Mouse (Mus musculus) embryonic stem cell, embryonic (primary cell): ENCODE measurements around the gene Angel1.

Experiments used
- CTCF ChIA-PET, 4 experiments: fragments of 300-600 bp in 2 of 4; fragments of 350-600 bp in 2 of 4; sonication (Branson Sonifier 250); formaldehyde crosslinking; loops; one replicate each; lab custom pipeline; 2022; ENCODE audit warnings: inconsistent platforms in 2 of 4; lab: Charles Lee
- POLR2A ChIA-PET, 4 experiments: fragments of 300-600 bp in 2 of 4; fragments of 350-600 bp in 2 of 4; sonication (Branson Sonifier 250); formaldehyde crosslinking; loops; one replicate each; lab custom pipeline; 2022; ENCODE audit warnings: antibody characterized with exemption in 4 of 4, inconsistent platforms in 1 of 4; lab: Charles Lee

Gene Angel1

GRCm38 (mm10) chr12:86690700-86691485, 35.4 kb downstream of the Angel1 start:
- ChIA-PET CTCF (interaction anchor here in 2 of 4 experiments (0.6 to 2.3 kb wide), 2 partner anchors 25 to 35 kb away, joined by 7 to 8 read pairs; no protein-coding TSS in a partner anchor), POLR2A (interaction anchor here in 3 of 4 experiments (0.6 to 4.5 kb wide), 15 partner anchors 10 to 667 kb away, joined by 3 to 27 read pairs (median 4); partner anchors contain the start of gene Vash1 (in 1 of the 3))

GRCm38 (mm10) chr12:86688917-86689316, 37.3 kb downstream of the Angel1 start:
- POLR2A ChIA-PET: interaction anchor here in 3 of 4 experiments (0.6 to 4.5 kb wide), 25 partner anchors 10 to 364 kb away, joined by 3 to 38 read pairs (median 5); partner anchors contain the start of genes Vash1 (in 3 of the 3) and Cipc (in 1 of the 3)
- CTCF ChIA-PET: interaction anchor here in 3 of 4 experiments (0.5 to 1.9 kb wide), 7 partner anchors 26 to 364 kb away, joined by 3 to 5 read pairs (median 3); no protein-coding TSS in a partner anchor

DNA sequence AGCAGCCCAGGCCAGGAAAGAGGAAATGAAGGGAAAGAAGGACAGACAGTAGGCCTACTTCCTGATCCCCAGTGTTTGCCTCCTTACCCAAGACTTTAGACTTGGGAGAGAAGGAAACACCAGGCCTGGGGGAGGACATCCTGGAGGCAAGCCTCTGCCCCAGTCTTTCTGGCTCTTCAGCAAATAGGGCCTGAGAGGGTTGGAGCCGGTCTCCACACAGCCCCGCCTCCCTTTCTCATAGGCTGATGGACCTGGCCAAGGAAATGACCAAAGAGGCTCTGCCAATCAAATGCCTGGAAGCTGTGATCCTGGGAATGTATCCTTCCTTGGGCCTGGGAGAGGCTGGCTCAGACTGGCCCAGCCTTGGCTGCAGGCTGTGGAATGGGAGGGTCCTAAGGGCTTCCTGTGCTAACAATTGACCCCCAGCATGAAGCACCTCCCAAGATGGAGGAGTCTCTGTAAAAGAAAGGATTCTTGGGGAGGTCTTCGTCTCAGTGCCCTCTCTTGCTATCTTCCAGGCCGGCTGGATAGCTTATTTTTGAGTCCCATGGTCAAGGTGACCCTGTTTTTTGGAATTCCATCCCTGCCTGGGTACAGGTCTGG, 38.2 kb downstream of the Angel1 start:
- ChIA-PET POLR2A (interaction anchor here (0.5 to 4.5 kb wide), 36 partner anchors 8 to 910 kb away, joined by 3 to 38 read pairs (median 5); partner anchors contain the start of genes Cipc (in 3 of the 4), Vash1 (in 3 of the 4) and Angel1 (in 1 of the 4)), CTCF (interaction anchor here in 3 of 4 experiments (0.9 to 1.9 kb wide), 9 partner anchors 9 to 365 kb away, joined by 3 to 7 read pairs (median 3); partner anchors contain the start of gene Vash1 (in 1 of the 3))

DNA sequence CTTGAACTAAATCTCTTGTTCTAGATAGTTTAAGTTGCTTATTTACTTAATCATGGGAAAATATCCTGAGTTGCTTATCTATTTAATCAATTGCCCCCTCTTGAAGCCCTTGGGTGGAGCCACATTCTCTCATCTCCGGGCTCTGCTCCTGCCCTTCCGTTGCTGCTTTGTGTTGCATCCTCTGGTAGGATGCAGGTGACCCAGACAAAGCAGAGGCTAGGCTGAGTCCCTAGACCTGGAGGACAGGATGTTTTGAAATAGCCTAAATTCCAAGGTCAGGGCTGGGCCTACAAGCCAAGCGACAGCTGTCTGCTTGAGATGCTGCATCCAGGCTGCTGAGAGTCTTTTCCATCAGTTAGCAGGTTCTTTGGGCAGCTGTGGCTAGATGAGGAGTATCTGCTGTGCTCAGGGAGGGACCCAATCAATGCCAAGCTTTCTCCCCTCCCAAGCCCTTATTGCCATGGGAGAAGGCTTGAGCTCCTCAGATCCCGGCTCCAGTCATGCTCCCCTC, 38.8 kb downstream of the Angel1 start:
- CTCF ChIA-PET: interaction anchor here in 3 of 4 experiments (0.9 to 1.9 kb wide), 8 partner anchors 9 to 311 kb away, joined by 3 to 7 read pairs (median 4); partner anchors contain the start of gene Vash1 (in 1 of the 3)
- POLR2A ChIA-PET: interaction anchor here (0.6 to 4.5 kb wide), 35 partner anchors 8 to 909 kb away, joined by 3 to 38 read pairs (median 4); partner anchors contain the start of genes Vash1 (in 3 of the 4), Cipc (in 2 of the 4), Angel1 (in 1 of the 4) and Pomt2 (in 1 of the 4)

DNA sequence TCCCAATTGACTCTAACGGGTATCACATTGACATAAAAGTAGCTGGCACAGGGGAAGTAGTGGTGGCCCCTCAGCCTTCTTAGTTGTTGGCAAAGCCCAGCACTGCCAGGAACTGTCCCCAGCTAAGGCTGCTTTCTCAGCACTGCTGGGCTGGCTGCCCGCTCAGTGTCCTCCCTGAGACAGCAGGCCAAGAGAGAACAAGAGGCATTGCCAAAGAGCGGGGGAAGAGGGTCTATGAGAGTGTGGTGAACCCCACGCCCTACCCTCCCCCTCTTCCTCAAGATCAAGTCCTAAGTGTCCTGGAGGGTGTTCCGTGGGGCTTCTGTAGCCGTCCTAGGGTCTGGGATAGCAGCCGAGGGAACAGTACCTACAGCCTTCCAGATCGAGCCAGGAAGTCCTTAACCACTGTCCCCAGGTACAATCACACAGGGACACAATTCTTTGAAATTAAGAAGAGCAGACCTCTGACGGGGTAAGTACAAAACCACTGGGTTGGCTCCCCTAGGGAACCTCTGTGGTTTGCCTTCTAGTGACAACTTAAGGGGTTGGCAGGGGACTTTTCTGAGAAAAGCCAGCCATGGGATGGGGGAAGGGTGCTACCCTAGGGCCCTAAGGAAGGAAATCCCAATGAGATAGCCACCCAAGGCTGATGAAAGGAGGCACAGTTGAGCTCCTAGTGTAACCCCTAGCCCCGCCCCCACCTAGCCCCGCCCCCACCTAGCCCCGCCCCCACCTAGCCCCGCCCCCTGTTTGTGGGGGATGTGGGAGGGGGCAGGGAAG, 39.5 kb downstream of the Angel1 start:
- CTCF ChIA-PET: interaction anchor here in 3 of 4 experiments (0.6 to 1.4 kb wide), 6 partner anchors 8 to 312 kb away, joined by 3 to 7 read pairs (median 4); partner anchors contain the start of gene Vash1 (in 1 of the 3)
- POLR2A ChIA-PET: interaction anchor here (0.6 to 4.5 kb wide), 22 partner anchors 8 to 522 kb away, joined by 3 to 38 read pairs (median 4); partner anchors contain the start of genes Cipc (in 2 of the 4), Angel1 (in 1 of the 4), Pomt2 (in 1 of the 4) and Vash1 (in 1 of the 4)

DNA sequence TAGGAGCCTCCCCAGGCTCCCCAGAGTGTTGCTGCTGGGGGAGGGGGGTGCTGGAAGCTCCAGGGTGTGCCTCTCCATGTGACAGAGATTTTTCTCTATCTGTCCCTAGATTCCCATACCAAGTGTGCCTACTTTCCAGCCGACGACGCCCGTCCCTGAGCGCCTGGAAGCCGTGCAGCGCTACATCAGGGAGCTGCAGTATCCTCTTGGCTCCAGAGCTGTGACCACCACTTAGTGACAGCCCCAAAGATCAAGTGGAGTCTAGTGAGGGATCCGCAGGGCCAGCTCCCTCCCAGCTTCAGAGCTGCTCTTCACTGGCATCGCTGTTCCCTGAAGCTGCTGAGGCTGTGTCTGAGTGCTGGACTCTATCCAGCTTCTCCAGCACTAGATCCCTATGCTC, 41.0 kb downstream of the Angel1 start:
- ChIA-PET POLR2A (interaction anchor here in 2 of 4 experiments (0.9 to 3.1 kb wide), 2 partner anchors 8 to 10 kb away, joined by 3 to 7 read pairs; no protein-coding TSS in a partner anchor), CTCF (interaction anchor here in 3 of 4 experiments (0.6 to 0.9 kb wide), 4 partner anchors 111 to 368 kb away, joined by 3 to 6 read pairs (median 3); no protein-coding TSS in a partner anchor)

DNA sequence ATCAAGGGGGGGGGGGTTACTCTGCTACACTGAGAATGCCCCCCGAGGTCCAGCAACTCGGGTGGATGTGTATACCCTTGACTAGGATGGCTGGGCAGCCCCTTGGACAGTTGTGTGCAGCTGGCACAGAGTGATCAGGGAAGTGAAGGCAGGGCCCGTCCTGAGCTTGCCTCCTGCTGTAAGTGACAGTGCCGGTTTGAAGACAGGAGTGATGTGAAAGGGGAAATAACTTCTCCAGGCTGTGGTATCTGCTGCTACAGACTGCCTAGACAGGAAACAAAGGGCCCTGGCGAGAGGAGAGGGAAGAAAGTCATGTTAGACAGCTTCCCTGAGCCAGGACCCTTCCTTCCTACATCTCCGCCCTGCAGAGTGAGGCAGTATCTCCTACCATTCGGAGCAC, 42.6 kb downstream of the Angel1 start:
- CTCF ChIA-PET: interaction anchor here in 1 of 4 experiments (0.7 kb wide), 1 partner anchor 206 kb away, joined by 10 read pairs; no protein-coding TSS in a partner anchor
- POLR2A ChIA-PET: interaction anchor here in 3 of 4 experiments (0.6 to 3.1 kb wide), 6 partner anchors 10 to 166 kb away, joined by 3 to 7 read pairs (median 5); no protein-coding TSS in a partner anchor

DNA sequence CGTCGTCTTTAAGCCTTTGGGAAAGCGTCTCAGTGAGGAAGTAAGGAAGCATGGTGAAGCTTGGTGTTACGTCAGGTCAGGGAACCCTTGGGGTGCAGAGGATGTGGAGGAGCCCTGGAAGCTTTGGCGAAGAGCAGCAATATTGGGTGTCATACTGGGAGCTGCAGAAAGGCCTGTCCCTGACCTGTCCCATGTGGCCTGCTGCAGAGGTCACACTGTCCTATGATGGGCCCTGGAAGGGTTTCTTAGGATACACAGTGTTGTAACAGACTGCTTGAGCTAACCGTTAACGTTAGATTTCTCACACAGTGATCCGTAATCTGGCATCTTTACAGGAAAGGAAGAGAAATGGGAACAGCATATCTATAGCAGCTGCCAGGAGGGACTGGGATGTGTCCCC, 44.1 kb downstream of the Angel1 start:
- POLR2A ChIA-PET: interaction anchor here in 1 of 4 experiments (0.9 kb wide), 1 partner anchor 180 kb away, joined by 3 read pairs; no protein-coding TSS in a partner anchor
- CTCF ChIA-PET: no interaction called here

- CTCF ChIA-PET: interaction anchor here in 1 of 4 experiments (0.6 kb wide), 1 partner anchor 307 kb away, joined by 3 read pairs; no protein-coding TSS in a partner anchor
- POLR2A ChIA-PET: interaction anchor here in 3 of 4 experiments (0.6 to 1.1 kb wide), 4 partner anchors 10 to 191 kb away, joined by 3 read pairs; no protein-coding TSS in a partner anchor
These were observed 44.6 kb downstream of the Angel1 start for GRCm38 (mm10) chr12:86681626-86682025.

DNA sequence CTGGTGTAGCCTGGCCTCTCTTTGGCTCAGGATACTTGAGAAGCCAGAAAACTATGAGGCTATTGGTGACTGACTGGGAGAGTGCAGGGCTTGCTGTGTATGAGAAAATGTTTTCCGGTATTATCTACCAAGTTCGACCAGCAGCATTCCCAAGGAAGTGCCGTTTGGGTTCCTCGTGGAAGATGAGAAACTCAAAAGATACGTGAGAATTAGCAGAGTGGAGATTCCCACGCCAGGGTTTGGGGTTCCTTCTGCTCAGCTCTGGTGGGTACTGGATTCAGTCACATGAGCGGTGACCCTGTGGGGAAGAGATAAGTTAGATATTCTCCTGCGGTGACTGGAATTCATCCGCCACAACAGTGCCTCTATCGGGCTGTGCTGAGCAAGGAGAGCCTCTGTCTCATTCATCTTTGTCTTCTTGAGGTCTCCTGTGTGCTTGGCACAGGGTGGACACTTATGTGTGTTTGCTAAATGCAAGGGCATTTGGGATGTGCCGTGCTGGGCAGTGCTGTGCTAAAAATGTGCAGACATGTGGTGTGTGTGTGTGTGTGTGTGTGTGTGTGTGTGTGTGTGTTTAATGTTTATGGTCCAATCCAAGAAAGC, 45.6 kb downstream of the Angel1 start:
- ChIA-PET POLR2A (interaction anchor here in 2 of 4 experiments (0.6 to 1.1 kb wide), 3 partner anchors 9 to 192 kb away, joined by 3 read pairs; no protein-coding TSS in a partner anchor), CTCF (interaction anchor here in 1 of 4 experiments (0.6 kb wide), 2 partner anchors 120 to 306 kb away, joined by 3 to 4 read pairs; no protein-coding TSS in a partner anchor)

DNA sequence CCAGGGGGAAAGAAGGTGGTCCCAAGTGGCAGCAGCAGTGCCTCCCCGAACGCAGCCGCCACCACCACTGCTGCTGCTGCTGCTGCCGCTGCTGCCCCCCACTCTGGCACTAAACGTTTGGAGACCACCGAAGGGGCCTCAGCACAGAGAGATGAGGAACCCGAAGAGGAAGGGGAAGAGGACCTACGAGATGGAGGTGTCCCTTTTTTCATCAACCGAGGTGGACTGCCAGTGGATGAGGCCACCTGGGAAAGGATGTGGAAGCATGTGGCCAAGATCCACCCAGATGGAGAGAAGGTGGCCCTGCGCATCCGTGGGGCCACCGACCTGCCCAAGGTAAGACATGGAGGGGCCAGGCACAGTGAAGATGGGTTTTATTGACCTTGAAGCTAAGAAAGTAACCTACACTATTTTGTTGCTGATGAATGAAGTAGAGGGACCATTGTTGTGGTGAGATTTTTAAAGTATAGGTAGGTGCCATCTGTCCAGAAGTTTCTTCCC, 46.2 kb downstream of the Angel1 start:
- ChIA-PET CTCF (interaction anchor here in 2 of 4 experiments (0.6 kb wide), 2 partner anchors 120 to 305 kb away, joined by 4 read pairs; no protein-coding TSS in a partner anchor), POLR2A (interaction anchor here in 3 of 4 experiments (1.0 to 4.2 kb wide), 3 partner anchors 8 to 35 kb away, joined by 3 to 23 read pairs (median 7); no protein-coding TSS in a partner anchor)

DNA sequence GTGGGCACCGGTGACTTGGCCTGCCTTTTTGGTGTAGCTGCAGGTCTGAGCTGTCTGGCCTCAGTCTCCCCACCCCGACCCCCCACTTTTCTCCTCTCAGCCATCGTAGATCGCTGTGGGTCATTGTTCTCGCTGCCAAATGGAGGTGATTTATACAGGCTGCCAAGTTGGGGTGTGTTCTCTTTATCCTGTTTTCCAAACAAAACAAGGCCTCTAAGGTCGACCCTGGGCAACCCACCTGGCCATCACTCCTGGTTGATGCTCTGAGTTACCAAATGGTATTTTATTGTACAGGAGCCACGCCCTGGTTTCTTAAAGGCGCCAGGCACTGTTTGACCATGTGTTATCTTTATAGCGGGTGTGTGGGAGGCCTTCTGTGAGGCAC, 46.7 kb downstream of the Angel1 start:
- POLR2A ChIA-PET: interaction anchor here (0.5 to 4.2 kb wide), 8 partner anchors 8 to 175 kb away, joined by 3 to 38 read pairs (median 6); no protein-coding TSS in a partner anchor
- CTCF ChIA-PET: interaction anchor here in 2 of 4 experiments (0.6 to 1.0 kb wide), 3 partner anchors 36 to 305 kb away, joined by 3 to 4 read pairs (median 3); no protein-coding TSS in a partner anchor

GRCm38 (mm10) chr12:86678591-86679545, 47.4 kb downstream of the Angel1 start, which contains the start of gene Vash1:
Gene Vash1 (plus strand): TSS chr12:86678700.
- ChIA-PET POLR2A (interaction anchor here (0.5 to 4.2 kb wide), 10 partner anchors 9 to 214 kb away, joined by 3 to 38 read pairs (median 6); no protein-coding TSS in a partner anchor), CTCF (interaction anchor here in 2 of 4 experiments (0.6 to 1.0 kb wide), 4 partner anchors 9 to 306 kb away, joined by 3 to 4 read pairs (median 3); no protein-coding TSS in a partner anchor)

DNA sequence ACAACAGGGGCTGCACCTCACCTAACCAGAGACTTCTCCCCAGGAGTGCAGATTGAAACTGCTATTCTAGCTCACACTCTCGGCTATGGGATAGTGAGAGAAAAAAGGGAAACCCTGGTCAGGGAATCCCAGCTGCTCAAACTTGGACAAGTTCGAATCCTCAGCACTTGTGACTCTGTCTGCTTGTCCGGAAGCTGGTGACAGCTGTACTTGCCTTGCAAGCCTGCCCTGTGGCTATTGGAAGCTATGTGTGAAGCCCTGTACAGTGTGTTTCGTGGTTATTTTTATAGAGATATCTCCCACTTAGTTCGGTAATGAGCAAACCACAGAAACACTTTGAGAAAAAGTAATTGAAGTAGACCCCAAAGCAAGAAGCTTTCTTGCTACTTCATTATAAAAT, 53.8 kb downstream of the Angel1 start:
- ChIA-PET POLR2A (interaction anchor here in 2 of 4 experiments (0.5 to 3.3 kb wide), 5 partner anchors 11 to 500 kb away, joined by 3 to 14 read pairs (median 4); no protein-coding TSS in a partner anchor), CTCF (no interaction called here)
